Mouse (Mus musculus) lung, embryonic 14.5 days (tissue): Measurements from ENCODE around the gene Pdzd2. TPM values are rescaled to one million over a fixed set of nuclear protein-coding genes. Genes with fewer than 3 reads are reported as not detected.

Source experiments
- ATAC-seq: fragments of 200-750 bp; cut with Nextera tagmentation; 2 replicates; pipeline ENCODE4 v1.8.0; 2017; ENCODE audit warnings: mild to moderate bottlenecking, moderate TSS enrichment, moderate library complexity; ENCODE audit not compliant: insufficient read depth
- DNase-seq: peaks from one replicate; pipeline ENCODE4 v3.0.0-alpha.2; 2015
- H3K27ac ChIP-seq: fragments of 300-500 bp; sonication (generic); 2 replicates; pipeline ENCODE4 v1.5.1; 2014; ENCODE audit warnings: low read depth, mild to moderate bottlenecking, moderate library complexity
- H3K27me3 ChIP-seq: fragments of 300-500 bp; sonication (generic); 2 replicates; pipeline ENCODE4 v1.6.1; 2014; ENCODE audit warnings: low read length, control low read depth; ENCODE audit not compliant: insufficient read depth
- H3K36me3 ChIP-seq: fragments of 300-500 bp; sonication (generic); 2 replicates; pipeline ENCODE4 v1.6.1; 2014; ENCODE audit warnings: control low read depth; ENCODE audit not compliant: insufficient read depth
- H3K4me1 ChIP-seq: fragments of 300-500 bp; sonication (generic); 2 replicates; pipeline ENCODE4 v1.6.1; 2014; ENCODE audit warnings: antibody characterized with exemption, control low read depth; ENCODE audit not compliant: insufficient read depth
- H3K4me2 ChIP-seq: fragments of 300-500 bp; sonication (generic); 2 replicates; pipeline ENCODE4 v1.6.1; 2014; ENCODE audit warnings: mild to moderate bottlenecking
- H3K4me3 ChIP-seq: fragments of 300-500 bp; sonication (generic); 2 replicates; pipeline ENCODE4 v1.5.1; 2014; ENCODE audit warnings: low read depth, low read length
- H3K9ac ChIP-seq: fragments of 300-500 bp; sonication (generic); 2 replicates; pipeline ENCODE4 v1.6.1; 2014
- H3K9me3 ChIP-seq: fragments of 300-500 bp; sonication (generic); 2 replicates; pipeline ENCODE4 v1.6.1; 2016; ENCODE audit warnings: low read depth, low read length, control low read depth
- CTCF ChIP-seq: IDR thresholded peaks from 2 replicates; pipeline ENCODE4 v1.5.1; 2016; ENCODE audit warnings: antibody characterized with exemption, low read depth
- WGBS: fragments of 180-500 bp; shearing (Covaris S2); extraction: QIAGEN DNeasy Blood & Tissue Kit; methylation state at CpG from one replicate; pipeline ENCODE4 v1.1.7; 2014; 5-methylcytosine and 5-hydroxymethylcytosine counted together
- polyA plus RNA-seq: library from polyadenylated mRNA; unstranded; fragments of >200 nt; fragmentation: Nextera tagmentation; extraction: Ambion mirVana; gene quantifications from 2 replicates; pipeline ENCODE4 v1.2.1, GENCODE M21; 2014

Gene Pdzd2
- polyA plus RNA-seq, 1 experiment from 2014 or later: 24.1 TPM

- H3K9ac ChIP-seq: no peak overlapping the region
- no peak for DNase-seq
- no peak overlapping the region for H3K4me2 ChIP-seq
- no peaks in the 10 kb centered on the region for H3K9me3 ChIP-seq
- WGBS: 86% methylated on average over 10 of the region's 10 CpGs
- no peak overlapping the region for H3K27ac ChIP-seq
- no peaks in the 10 kb centered on the region for H3K27me3 ChIP-seq
- H3K4me1 ChIP-seq: no peaks in the 10 kb centered on the region
- no peak for TF ChIP-seq CTCF
- no peak for ATAC-seq
- H3K36me3 ChIP-seq: no peaks in the 10 kb centered on the region
- H3K4me3 ChIP-seq: no peak overlapping the region
Measured at GRCm38 (mm10) chr15:12506514-12506913, 233.2 kb downstream of the Pdzd2 start.

DNA sequence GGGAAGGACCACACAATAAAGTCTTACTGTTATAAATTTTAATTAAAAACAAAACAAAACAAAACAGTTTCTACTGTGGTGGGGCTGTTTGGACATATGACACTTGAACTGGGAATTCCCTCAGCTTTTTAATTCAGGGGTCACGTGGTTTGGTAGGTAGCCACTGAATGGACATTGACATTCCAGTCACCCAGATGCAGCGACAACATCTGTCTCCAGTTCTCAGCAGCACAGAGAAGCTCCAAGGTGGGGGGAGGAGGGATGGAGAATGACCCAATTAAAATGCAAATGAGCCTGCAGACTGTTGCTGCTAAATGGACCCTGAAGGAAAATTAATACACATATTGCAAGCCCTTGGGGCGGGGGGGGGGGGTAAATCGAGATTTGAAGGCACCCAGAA, 233.6 kb downstream of the Pdzd2 start:
- Histone ChIP-seq H3K27ac (no peak overlapping the region), H3K4me1 (no peaks in the 10 kb centered on the region), H3K9ac (no peak overlapping the region), H3K4me3 (no peak overlapping the region), H3K36me3 (no peaks in the 10 kb centered on the region), H3K9me3 (no peaks in the 10 kb centered on the region), H3K4me2 (no peak overlapping the region), H3K27me3 (no peaks in the 10 kb centered on the region)
- DNase-seq: no peak
- ATAC-seq: no peak
- TF ChIP-seq CTCF: no peak
- WGBS: 72% methylated on average over 4 of the region's 4 CpGs

DNA sequence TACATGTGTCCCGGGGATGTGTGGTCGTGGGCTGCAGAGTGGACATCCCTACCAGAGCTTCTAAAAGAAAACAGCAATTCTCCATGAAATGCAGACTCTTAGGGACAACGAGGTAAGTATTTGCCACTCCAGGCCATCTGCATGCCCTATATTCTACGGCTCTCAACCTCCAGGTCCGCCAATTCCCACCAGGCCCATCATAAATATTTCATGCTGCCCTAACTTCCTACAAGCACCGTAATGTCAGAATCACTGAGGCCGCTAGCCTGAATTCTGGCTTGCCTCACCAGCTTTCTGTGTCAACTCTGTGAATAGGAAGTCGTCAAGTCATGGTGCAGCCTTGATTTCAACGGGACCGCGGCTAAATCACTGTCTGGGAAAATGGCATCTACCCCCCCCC, 234.2 kb downstream of the Pdzd2 start:
- Histone ChIP-seq H3K4me1 (no peaks in the 10 kb centered on the region), H3K27me3 (no peaks in the 10 kb centered on the region), H3K9me3 (no peaks in the 10 kb centered on the region), H3K27ac (no peak overlapping the region), H3K9ac (no peak overlapping the region), H3K4me3 (no peak overlapping the region), H3K36me3 (no peaks in the 10 kb centered on the region), H3K4me2 (no peak overlapping the region)
- ATAC-seq: no peak
- TF ChIP-seq CTCF: no peak
- DNase-seq: no peak
- 86% methylated on average over 11 of the region's 11 CpGs for WGBS

GRCm38 (mm10) chr15:12503907-12504306, 235.8 kb downstream of the Pdzd2 start:
- Histone ChIP-seq H3K27me3 (no peaks in the 10 kb centered on the region), H3K27ac (no peak overlapping the region), H3K9me3 (no peaks in the 10 kb centered on the region), H3K4me2 (no peak overlapping the region), H3K36me3 (no peaks in the 10 kb centered on the region), H3K9ac (no peak overlapping the region), H3K4me3 (no peak overlapping the region), H3K4me1 (no peaks in the 10 kb centered on the region)
- ATAC-seq (no peak), DNase-seq (no peak)
- 71% methylated on average over 9 of the region's 9 CpGs for WGBS
- no peak for TF ChIP-seq CTCF

DNA sequence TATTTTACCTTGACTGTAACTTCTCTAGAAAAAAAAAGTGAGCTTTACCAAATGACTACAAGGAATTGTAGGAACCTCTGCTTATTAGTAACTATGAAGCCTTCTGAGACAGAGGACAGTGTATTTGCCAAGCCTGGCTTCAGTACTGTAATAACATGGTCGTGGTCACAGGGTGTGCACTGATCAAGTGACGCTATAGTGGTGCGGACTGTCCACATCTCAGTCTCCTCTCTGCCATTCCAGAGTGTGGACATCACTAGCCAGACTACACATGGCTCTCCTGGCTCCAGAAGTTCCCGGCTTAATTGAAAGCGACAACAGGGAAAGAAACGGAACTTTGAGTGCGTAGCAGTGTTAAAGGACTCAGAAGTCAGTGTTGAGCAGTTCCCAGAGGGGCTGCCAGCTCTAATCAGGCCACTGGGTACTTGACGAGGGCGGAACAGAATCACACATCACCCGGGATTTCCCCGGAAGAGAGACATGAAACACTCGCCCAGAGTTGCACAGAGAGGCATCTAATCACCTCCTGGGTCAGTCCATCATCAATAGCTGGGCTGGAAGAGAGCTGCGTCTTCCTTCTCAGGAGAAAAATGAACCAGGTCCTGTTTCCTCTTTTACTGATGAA, 237.7 kb downstream of the Pdzd2 start:
- Histone ChIP-seq H3K27me3 (no peaks in the 10 kb centered on the region), H3K9ac (no peak overlapping the region), H3K9me3 (no peaks in the 10 kb centered on the region), H3K27ac (no peak overlapping the region), H3K36me3 (no peaks in the 10 kb centered on the region), H3K4me1 (no peaks in the 10 kb centered on the region), H3K4me3 (no peak overlapping the region), H3K4me2 (no peak overlapping the region)
- no peak for DNase-seq
- 55% methylated on average over 13 of the region's 13 CpGs for WGBS
- ATAC-seq: no peak
- TF ChIP-seq CTCF: no peak

GRCm38 (mm10) chr15:12500674-12501073, 239.1 kb downstream of the Pdzd2 start:
- DNase-seq (no peak), ATAC-seq (no peak)
- TF ChIP-seq CTCF: no peak
- Histone ChIP-seq H3K4me1 (no peaks in the 10 kb centered on the region), H3K27me3 (no peaks in the 10 kb centered on the region), H3K4me2 (no peak overlapping the region), H3K9ac (no peak overlapping the region), H3K36me3 (no peaks in the 10 kb centered on the region), H3K4me3 (no peak overlapping the region), H3K27ac (no peak overlapping the region), H3K9me3 (no peaks in the 10 kb centered on the region)
- 72% methylated on average over 4 of the region's 4 CpGs for WGBS

GRCm38 (mm10) chr15:12494084-12494483, 245.6 kb downstream of the Pdzd2 start:
- ATAC-seq (no peak), DNase-seq (no peak)
- TF ChIP-seq CTCF: no peak
- Histone ChIP-seq H3K36me3 (no peaks in the 10 kb centered on the region), H3K4me2 (no peak overlapping the region), H3K27me3 (no peaks in the 10 kb centered on the region), H3K9ac (no peak overlapping the region), H3K27ac (no peak overlapping the region), H3K4me1 (no peaks in the 10 kb centered on the region), H3K4me3 (no peak overlapping the region), H3K9me3 (no peaks in the 10 kb centered on the region)

GRCm38 (mm10) chr15:12493258-12493657, 246.5 kb downstream of the Pdzd2 start:
- Histone ChIP-seq H3K9ac (no peak overlapping the region), H3K36me3 (no peaks in the 10 kb centered on the region), H3K27ac (no peak overlapping the region), H3K27me3 (no peaks in the 10 kb centered on the region), H3K9me3 (no peaks in the 10 kb centered on the region), H3K4me3 (no peak overlapping the region), H3K4me2 (no peak overlapping the region), H3K4me1 (no peaks in the 10 kb centered on the region)
- DNase-seq (peak; percentile 34), ATAC-seq (peak; percentile 47; the same call in 1 of the 2 replicates)
- TF ChIP-seq CTCF: no peak
- 52% methylated on average over 7 of the region's 7 CpGs for WGBS
